Mouse (Mus musculus) 3134 (cell line): ENCODE data around the gene Zfp280b.
"Not testable (repeated sequence)": the region's sequence is repeated elsewhere in the genome, so short reads cannot be mapped to it uniquely, and the experiment has no call there.

Experiments
- DNase-seq: peaks from one replicate; pipeline ENCODE4 v3.0.0-alpha.2; 2011; ENCODE audit warnings: low spot score; ENCODE audit not compliant: insufficient read length; ENCODE audit errors: extremely low read depth

Zfp280b gene

GRCm38 (mm10) chr10:76032402-76033118 lies at the start of gene Zfp280b:
TSS of gene Zfp280b (plus strand) at chr10:76032650.
- DNase-seq = peak; percentile 93

GRCm38 (mm10) chr10:75990430-75991042 lies 41.9 kb upstream of the Zfp280b start:
- DNase-seq = no peak

GRCm38 (mm10) chr10:75993616-75994240 lies 38.7 kb upstream of the Zfp280b start:
- no peak for DNase-seq

GRCm38 (mm10) chr10:75994531-75995210 lies 37.8 kb upstream of the Zfp280b start:
- DNase-seq = not testable (repeated sequence)

- no peak for DNase-seq
These were observed 37.0 kb upstream of the Zfp280b start for GRCm38 (mm10) chr10:75995463-75995862.

GRCm38 (mm10) chr10:75996315-75996714 lies 36.1 kb upstream of the Zfp280b start:
- DNase-seq = no peak

- DNase-seq = no peak
These were observed 31.3 kb upstream of the Zfp280b start for GRCm38 (mm10) chr10:76001160-76001559.

GRCm38 (mm10) chr10:76002101-76002521 lies 30.3 kb upstream of the Zfp280b start:
- no peak for DNase-seq

GRCm38 (mm10) chr10:76002615-76003014 lies 29.8 kb upstream of the Zfp280b start:
- DNase-seq = no peak

GRCm38 (mm10) chr10:76003221-76003620 lies 29.2 kb upstream of the Zfp280b start:
- no peak for DNase-seq

- DNase-seq = no peak
These were observed 26.1 kb upstream of the Zfp280b start for GRCm38 (mm10) chr10:76006385-76006784.

- no peak for DNase-seq
These were observed 22.6 kb upstream of the Zfp280b start for GRCm38 (mm10) chr10:76009812-76010211.

- no peak for DNase-seq
These were observed 19.5 kb upstream of the Zfp280b start for GRCm38 (mm10) chr10:76012922-76013321.

- no peak for DNase-seq
These were observed 15.6 kb upstream of the Zfp280b start for GRCm38 (mm10) chr10:76016886-76017285.

GRCm38 (mm10) chr10:76021728-76022127 lies 10.7 kb upstream of the Zfp280b start:
- DNase-seq = no peak

GRCm38 (mm10) chr10:76023921-76024320 lies 8.5 kb upstream of the Zfp280b start:
- DNase-seq = no peak

- no peak for DNase-seq
These were observed 6.8 kb upstream of the Zfp280b start for GRCm38 (mm10) chr10:76025470-76026190.

- DNase-seq = no peak
These were observed 5.1 kb upstream of the Zfp280b start for GRCm38 (mm10) chr10:76027127-76028015.

- DNase-seq = no peak
These were observed 4.5 kb upstream of the Zfp280b start for GRCm38 (mm10) chr10:76028016-76028366.

- DNase-seq = no peak
These were observed 4.1 kb upstream of the Zfp280b start for GRCm38 (mm10) chr10:76028396-76028795.
